Mouse (Mus musculus) myocyte (in vitro differentiated cells): ENCODE data around the gene Nlrp4f. TPM values are rescaled to one million over a fixed set of nuclear protein-coding genes. Genes with fewer than 3 reads are reported as not detected.

Experiments
- H3K27me3 ChIP-seq: one replicate; pipeline ENCODE4 v1.6.1; 2011; ENCODE audit not compliant: control insufficient read depth, insufficient read depth, insufficient read length
- H3K36me3 ChIP-seq: one replicate; pipeline ENCODE4 v1.6.1; 2011; ENCODE audit not compliant: control insufficient read depth, insufficient read depth
- H3K4me2 ChIP-seq: one replicate; pipeline ENCODE4 v1.6.1; 2011; ENCODE audit warnings: low read depth, control low read depth
- H3K4me3 ChIP-seq: one replicate; pipeline ENCODE4 v1.5.1; 2011; ENCODE audit warnings: mild to moderate bottlenecking, control low read depth, moderate library complexity
- H3K79me2 ChIP-seq: one replicate; pipeline ENCODE4 v1.6.1; 2011; ENCODE audit not compliant: control insufficient read depth, insufficient read depth
- H3ac ChIP-seq: one replicate; pipeline ENCODE4 v1.6.1; 2011; ENCODE audit not compliant: control insufficient read depth, insufficient read length
- CEBPB ChIP-seq: IDR thresholded peaks from 2 replicates; pipeline ENCODE4 v1.6.1; 2011; ENCODE audit warnings: mild to moderate bottlenecking, moderate library complexity; ENCODE audit not compliant: poor library complexity, insufficient read depth, severe bottlenecking
- E2F4 ChIP-seq: IDR thresholded peaks from one replicate; pipeline ENCODE4 v1.6.1; 2011; ENCODE audit warnings: mild to moderate bottlenecking, control low read depth, moderate library complexity; ENCODE audit not compliant: insufficient read depth
- MAX ChIP-seq: IDR thresholded peaks from one replicate; pipeline ENCODE4 v1.6.1; 2011; ENCODE audit warnings: low read depth, mild to moderate bottlenecking, control low read depth
- MYOD1 ChIP-seq, 3 experiments: IDR thresholded peaks; one replicate each; pipeline ENCODE4 v1.6.1; 2011; ENCODE audit warnings: control low read depth in 2 of 3, low read depth in 2 of 3, mild to moderate bottlenecking in 2 of 3, moderate library complexity in 1 of 3; ENCODE audit not compliant: insufficient read length in 2 of 3, control insufficient read depth in 1 of 3
- MYOG ChIP-seq, 3 experiments: IDR thresholded peaks; one replicate each; pipeline ENCODE4 v1.6.1; 2011; ENCODE audit warnings: control low read depth in 2 of 3, low read depth in 2 of 3, mild to moderate bottlenecking in 2 of 3; ENCODE audit not compliant: insufficient read length in 2 of 3, control insufficient read depth in 1 of 3, insufficient read depth in 1 of 3
- POLR2A ChIP-seq: IDR thresholded peaks from one replicate; pipeline ENCODE4 v1.6.1; 2011; ENCODE audit warnings: low read depth, mild to moderate bottlenecking, control low read depth, moderate library complexity; ENCODE audit not compliant: insufficient read length
- POLR2AphosphoS2 ChIP-seq: IDR thresholded peaks from one replicate; pipeline ENCODE4 v1.6.1; 2011; ENCODE audit warnings: low read depth, control low read depth; ENCODE audit not compliant: insufficient read length
- REST ChIP-seq: IDR thresholded peaks from one replicate; pipeline ENCODE4 v1.6.1; 2011; ENCODE audit warnings: mild to moderate bottlenecking, control low read depth, moderate library complexity; ENCODE audit not compliant: insufficient read depth, insufficient read length
- SRF ChIP-seq: IDR thresholded peaks from one replicate; pipeline ENCODE4 v1.6.1; 2011; ENCODE audit warnings: low read depth; ENCODE audit not compliant: control insufficient read depth, insufficient read length
- TCF12 ChIP-seq: IDR thresholded peaks from one replicate; pipeline ENCODE4 v1.6.1; 2011; ENCODE audit warnings: mild to moderate bottlenecking, control low read depth; ENCODE audit not compliant: poor library complexity, insufficient read depth, severe bottlenecking
- TCF3 ChIP-seq: IDR thresholded peaks from one replicate; pipeline ENCODE4 v1.6.1; 2011; ENCODE audit warnings: low read depth, control low read depth; ENCODE audit not compliant: insufficient read length
- USF1 ChIP-seq: IDR thresholded peaks from one replicate; pipeline ENCODE4 v1.6.1; 2011; ENCODE audit warnings: low read depth, mild to moderate bottlenecking, control low read depth, moderate library complexity
- polyA plus RNA-seq: library from polyadenylated mRNA; unstranded; fragments of >200 nt; fragmentation: generic; extraction: Trizol; gene quantifications from one replicate; pipeline ENCODE4 v1.2.1, GENCODE M21; 2012; ENCODE audit warnings: missing spikeins

Gene Nlrp4f
- not detected for polyA plus RNA-seq

DNA sequence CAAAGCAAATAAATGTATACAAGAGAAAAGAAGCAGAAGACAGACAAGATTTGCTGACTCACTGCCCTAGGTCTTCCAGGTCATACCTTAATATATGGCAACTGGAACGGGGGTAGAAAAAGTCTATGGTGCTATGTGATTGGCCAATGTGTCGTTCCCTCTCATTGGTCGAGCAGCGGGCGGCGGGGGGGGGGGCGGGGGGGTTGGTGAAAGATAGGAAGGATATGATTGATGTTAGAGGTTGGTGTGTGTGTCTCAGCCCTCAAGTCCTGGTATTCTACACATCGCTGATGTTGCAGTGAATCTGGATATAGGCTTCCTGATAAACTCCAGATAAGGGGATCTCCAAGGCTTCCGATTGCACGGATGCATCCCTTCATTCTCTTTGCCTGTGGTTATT, at the start of gene Nlrp4f:
Gene Nlrp4f, minus strand, starts transcription at position 101 of the 400 bp plus-strand sequence.
- H3K4me3 ChIP-seq = no peak within 1 kb of the TSS
- no peaks in the 10 kb centered on the region for H3K79me2 ChIP-seq
- H3K4me2 ChIP-seq = no peak within 1 kb of the TSS
- no peak for TF ChIP-seq E2F4
- TF ChIP-seq TCF12 = no peak
- TF ChIP-seq REST = no peak
- no peak for TF ChIP-seq MAX
- no peak for TF ChIP-seq MYOD1 (IDR thresholded peaks at IDR 0.05; ENCODE audit: control insufficient read depth in 1 of 3, insufficient read length in 2 of 3, low read depth in 2 of 3)
- no peak for TF ChIP-seq CEBPB
- TF ChIP-seq MYOG (IDR thresholded peaks at IDR 0.05; ENCODE audit: control insufficient read depth in 1 of 3, insufficient read depth in 1 of 3, insufficient read length in 2 of 3, low read depth in 2 of 3) = no peak
- no peak for TF ChIP-seq TCF3
- TF ChIP-seq POLR2AphosphoS2 = no peak
- H3K27me3 ChIP-seq = no peaks in the 10 kb centered on the region
- H3ac ChIP-seq = no peak within 1 kb of the TSS
- no peaks in the 10 kb centered on the region for H3K36me3 ChIP-seq

DNA sequence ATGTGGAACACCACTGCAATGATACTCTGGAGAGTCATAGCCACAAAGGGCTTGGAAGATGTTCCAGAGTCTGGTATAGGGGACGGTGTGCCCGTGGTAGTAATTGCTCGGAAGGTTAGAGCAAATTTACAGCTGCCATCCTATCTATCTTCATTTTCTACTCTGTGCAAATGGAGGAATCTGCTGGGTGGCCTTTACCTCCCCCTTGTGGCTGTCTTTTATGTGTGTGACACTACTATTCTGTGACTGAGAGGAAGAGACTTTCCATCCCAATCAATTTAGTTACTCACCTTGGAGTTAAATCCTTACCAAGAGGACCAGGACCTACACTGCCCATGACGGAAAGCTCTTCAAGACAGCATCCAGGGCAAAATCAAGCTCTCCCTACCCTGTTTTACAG, 37.5 kb upstream of the Nlrp4f start:
- no peak overlapping the region for H3K4me3 ChIP-seq
- H3K79me2 ChIP-seq = no peaks in the 10 kb centered on the region
- H3K36me3 ChIP-seq = no peaks in the 10 kb centered on the region
- TF ChIP-seq MAX (no peak), POLR2AphosphoS2 (no peak), USF1 (no peak), MYOD1 (IDR thresholded peaks at IDR 0.05; ENCODE audit: control insufficient read depth in 1 of 3, insufficient read length in 2 of 3, low read depth in 2 of 3) (no peak)
- no peaks in the 10 kb centered on the region for H3K27me3 ChIP-seq
- H3K4me2 ChIP-seq = no peak overlapping the region
- no peak overlapping the region for H3ac ChIP-seq

DNA sequence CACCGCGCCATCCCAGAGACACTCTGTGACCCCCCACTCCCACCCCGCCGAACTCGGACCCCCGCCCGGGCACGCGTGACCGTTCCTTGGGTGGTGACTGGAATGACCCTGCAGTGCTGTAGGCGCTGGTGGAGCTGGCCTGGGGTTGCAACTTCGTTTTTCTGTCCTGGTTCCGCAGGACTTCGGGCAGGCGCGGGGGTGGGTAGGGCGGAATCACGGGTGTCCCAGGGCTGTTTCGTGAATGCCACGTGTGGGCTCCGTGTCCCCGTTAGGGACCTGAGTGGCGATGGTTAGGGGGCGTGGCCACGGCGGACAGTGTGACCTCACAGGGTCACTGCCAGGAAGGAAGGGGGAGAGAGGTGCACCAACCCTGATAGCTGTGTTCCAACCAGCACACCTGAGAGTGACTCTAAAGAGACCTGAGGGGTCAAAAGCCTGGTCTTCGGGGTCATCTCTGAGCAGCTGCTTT, 36.6 kb upstream of the Nlrp4f start:
- Histone ChIP-seq H3K79me2 (no peaks in the 10 kb centered on the region), H3ac (peak overlapping the region; percentile 40), H3K4me3 (peak overlapping the region; percentile 73), H3K36me3 (no peaks in the 10 kb centered on the region), H3K4me2 (no peak overlapping the region), H3K27me3 (no peaks in the 10 kb centered on the region)
- no peak for TF ChIP-seq E2F4
- TF ChIP-seq SRF = no peak
- no peak for TF ChIP-seq USF1
- TF ChIP-seq CEBPB = no peak
- no peak for TF ChIP-seq REST

DNA sequence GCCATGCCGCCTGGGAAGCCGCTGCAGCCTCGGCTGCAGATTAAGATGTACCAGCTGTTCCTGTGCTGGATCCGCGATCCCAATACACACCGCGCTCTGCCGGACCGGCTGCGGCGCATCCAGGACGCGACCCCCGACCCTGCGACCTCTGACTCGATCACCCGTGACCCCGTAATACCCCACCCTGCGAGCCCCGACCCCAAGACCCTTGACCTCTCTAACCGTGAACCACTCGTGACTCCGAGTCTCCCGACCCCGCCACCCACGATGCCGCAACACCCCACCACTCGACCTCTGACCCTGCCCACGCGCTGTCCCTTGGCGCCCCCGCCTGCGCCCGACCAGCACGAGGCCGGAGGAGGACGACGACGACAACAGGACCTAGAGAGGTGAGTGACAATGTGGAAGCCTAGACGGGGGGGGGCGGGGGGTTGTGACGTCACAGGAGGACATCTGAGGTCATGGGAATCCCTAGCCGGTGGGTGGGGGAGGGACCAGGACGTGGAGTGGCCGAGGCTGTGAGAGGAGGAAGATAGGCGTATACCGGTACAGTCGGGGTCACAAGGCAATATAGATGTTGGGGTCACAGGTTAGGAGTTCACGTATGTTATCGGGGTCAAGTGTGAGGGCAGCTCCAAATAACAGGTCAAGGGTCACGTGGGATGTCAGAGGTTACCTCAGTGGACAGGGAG, 36.0 kb upstream of the Nlrp4f start:
- peak overlapping the region; percentile 40 for H3ac ChIP-seq
- no peaks in the 10 kb centered on the region for H3K36me3 ChIP-seq
- H3K4me3 ChIP-seq = peak overlapping the region; percentile 73
- H3K79me2 ChIP-seq = no peaks in the 10 kb centered on the region
- H3K27me3 ChIP-seq = no peaks in the 10 kb centered on the region
- peak overlapping the region; percentile 58 for H3K4me2 ChIP-seq
- TF ChIP-seq E2F4 (no peak), POLR2A (no peak), MYOG (IDR thresholded peaks at IDR 0.05; ENCODE audit: control insufficient read depth in 1 of 3, insufficient read depth in 1 of 3, insufficient read length in 2 of 3, low read depth in 2 of 3) (no peak), USF1 (no peak), TCF12 (no peak), MYOD1 (IDR thresholded peaks at IDR 0.05; ENCODE audit: control insufficient read depth in 1 of 3, insufficient read length in 2 of 3, low read depth in 2 of 3) (no peak), MAX (no peak), REST (no peak), POLR2AphosphoS2 (no peak), CEBPB (no peak), SRF (no peak), TCF3 (no peak)

DNA sequence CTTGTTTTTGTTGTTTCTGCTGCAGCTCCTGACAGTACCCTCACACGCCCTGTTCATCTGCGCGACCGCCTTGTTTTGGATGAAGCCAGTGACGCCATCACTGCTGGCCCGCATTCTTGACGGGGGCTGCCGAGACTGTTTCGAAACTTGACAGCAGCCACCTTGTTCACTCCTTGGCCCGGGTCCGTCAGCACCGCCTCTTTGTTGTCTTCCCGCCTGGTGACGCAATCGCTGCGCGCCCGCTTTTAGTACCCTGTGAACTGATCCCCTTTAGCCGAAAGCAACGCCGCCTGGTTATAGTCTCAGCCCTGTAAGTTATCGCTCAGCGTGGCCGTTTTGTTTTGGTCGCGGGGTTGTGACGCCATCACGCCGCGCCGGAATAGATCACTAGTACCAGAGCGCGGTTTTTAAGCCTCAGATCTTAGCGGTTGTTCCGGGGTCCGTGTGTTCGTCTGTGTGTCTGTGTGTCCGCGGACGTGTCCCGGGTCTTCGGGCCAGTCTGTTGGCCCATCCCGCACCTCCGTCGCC, 35.4 kb upstream of the Nlrp4f start:
- Histone ChIP-seq H3ac (peak overlapping the region; percentile 40), H3K4me2 (peak overlapping the region; percentile 65), H3K36me3 (no peaks in the 10 kb centered on the region), H3K79me2 (no peaks in the 10 kb centered on the region), H3K27me3 (no peaks in the 10 kb centered on the region), H3K4me3 (peak overlapping the region; percentile 73)
- TF ChIP-seq MAX = peak; percentile 39
- TF ChIP-seq SRF = peak; percentile 80
- peak; percentile 94 for TF ChIP-seq E2F4
- TF ChIP-seq MYOD1 (IDR thresholded peaks at IDR 0.05; ENCODE audit: control insufficient read depth in 1 of 3, insufficient read length in 2 of 3, low read depth in 2 of 3) = no peak
